Mouse (Mus musculus) thymus, adult 2 months (tissue): ENCODE measurements around the gene Natd1.

Experiments
- CTCF ChIP-seq: fragments of 200-500 bp; IDR thresholded peaks from 2 replicates; pipeline ENCODE4 v1.5.1; 2012; ENCODE audit warnings: mild to moderate bottlenecking, control low read depth, low read length, moderate library complexity, borderline replicate concordance; ENCODE audit not compliant: control insufficient read depth, poor library complexity, insufficient read depth; ENCODE audit errors: extremely low read depth
- POLR2A ChIP-seq: fragments of 200-500 bp; IDR thresholded peaks from 2 replicates; pipeline ENCODE4 v1.6.1; 2012; ENCODE audit warnings: mild to moderate bottlenecking, low read length, control low read depth, moderate library complexity; ENCODE audit not compliant: control insufficient read depth, poor library complexity, insufficient read depth; ENCODE audit errors: extremely low read depth

DNA sequence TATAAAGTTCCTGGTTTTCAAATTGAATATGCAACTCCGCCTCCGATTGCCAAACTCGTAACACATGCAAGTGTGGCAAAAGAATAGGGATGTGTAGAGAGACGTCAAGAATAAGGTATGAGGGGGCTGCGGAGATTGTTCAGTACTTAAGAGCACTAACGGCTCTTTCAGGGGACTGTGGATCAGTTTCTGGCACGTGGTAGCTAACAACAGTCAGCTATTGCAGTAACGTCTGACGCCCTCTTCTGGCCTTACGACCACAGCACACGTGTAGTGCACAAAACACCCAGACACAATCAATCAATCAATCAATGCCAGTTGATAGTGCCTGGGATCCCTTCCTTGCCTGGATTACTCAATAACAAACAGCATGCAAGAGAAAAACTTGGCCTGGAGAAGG is 35.1 kb downstream of the Natd1 start:
- TF ChIP-seq CTCF (no peak), POLR2A (no peak)
